Mouse (Mus musculus) cortical plate, adult 2 months (tissue): ENCODE measurements at regions not wholly inside any gene's neighbourhood (a gene's known extent, or its start where the extent isn't known, plus 50 kb on each side); places are given as distances from the start of the nearest gene placed in this dataset.

Source experiments
- CTCF ChIP-seq: fragments of 200-500 bp; IDR thresholded peaks from 2 replicates; pipeline ENCODE4 v1.5.1; 2011; ENCODE audit warnings: mild to moderate bottlenecking, control low read depth, low read length; ENCODE audit not compliant: insufficient read depth; ENCODE audit errors: extremely low read depth
- POLR2A ChIP-seq: fragments of 200-500 bp; IDR thresholded peaks from 2 replicates; pipeline ENCODE4 v1.6.1; 2011; ENCODE audit warnings: mild to moderate bottlenecking, low read length, control low read depth; ENCODE audit not compliant: insufficient read depth; ENCODE audit errors: extremely low read depth

DNA sequence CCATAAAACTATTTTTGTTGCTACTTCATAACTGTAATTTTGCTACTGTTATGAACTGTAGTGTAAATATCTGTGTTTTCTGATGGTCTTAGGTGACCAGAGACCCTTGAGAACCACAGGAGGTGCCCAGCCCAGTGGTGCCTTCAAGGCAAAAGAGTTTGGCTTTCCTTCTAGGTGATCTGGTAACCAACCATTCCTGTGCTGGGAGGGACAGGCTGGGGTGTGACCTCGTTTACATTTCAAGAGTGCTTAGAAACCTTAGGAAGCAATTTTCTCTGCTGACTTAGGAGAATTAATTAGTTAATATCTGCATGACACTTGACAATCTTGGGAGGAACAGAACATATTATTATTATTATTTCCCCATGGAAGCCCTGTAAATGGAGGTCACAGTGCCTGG lies 111.1 kb upstream of the Hs3st2 start:
- TF ChIP-seq CTCF (no peak), POLR2A (no peak)
